Mouse (Mus musculus): ENCODE results near the gene Ptger2.

DNA sequence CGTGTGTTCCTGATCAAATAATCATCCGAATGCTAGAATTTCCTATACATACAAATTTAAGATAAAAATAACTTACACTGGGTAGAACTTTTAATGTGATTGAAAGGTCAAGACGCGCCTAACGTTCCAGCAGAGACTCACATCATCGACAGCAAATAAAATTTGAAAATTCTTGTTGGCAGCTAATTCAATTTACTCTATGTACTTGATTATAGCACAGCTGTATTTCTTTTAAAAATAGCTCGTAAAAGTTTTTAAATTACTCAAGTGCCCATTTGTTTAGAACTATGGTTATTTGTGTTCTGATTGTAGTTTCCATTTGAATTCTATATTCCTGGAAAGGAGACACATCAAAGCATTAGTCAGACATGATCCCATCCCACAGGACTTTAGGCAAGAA is 63.1 kb downstream of the Ptger2 start:
- TF ChIP-seq POLR2A (IDR thresholded peaks at IDR 0.05; ENCODE audit: extremely low read depth, insufficient read depth, low read length) (no peak), CTCF (IDR thresholded peaks at IDR 0.05; ENCODE audit: extremely low read depth, insufficient read depth, low read length) (no peak)
